Mouse (Mus musculus) midbrain, postnatal 0 days (tissue): ENCODE measurements at regions not wholly inside any gene's neighbourhood (a gene's known extent, or its start where the extent isn't known, plus 50 kb on each side); places are given as distances from the start of the nearest gene placed in this dataset.

Experiments
- ATAC-seq: fragments of 200-750 bp; cut with Nextera tagmentation; 2 replicates; pipeline ENCODE4 v1.8.0; 2017; ENCODE audit warnings: moderate number of reproducible peaks, mild to moderate bottlenecking, moderate TSS enrichment, moderate library complexity; ENCODE audit not compliant: low FRiP score
- DNase-seq: peaks from one replicate; pipeline ENCODE4 v3.0.0-alpha.2; 2015; ENCODE audit warnings: low spot score
- H3K27ac ChIP-seq: fragments of 300-500 bp; sonication (generic); 2 replicates; pipeline ENCODE4 v1.5.1; 2014; ENCODE audit warnings: low read depth, mild to moderate bottlenecking, low read length, mixed read lengths
- H3K27me3 ChIP-seq: fragments of 300-500 bp; sonication (generic); 2 replicates; pipeline ENCODE4 v1.6.1; 2014; ENCODE audit warnings: low read length, control low read depth, mixed read lengths; ENCODE audit not compliant: insufficient read depth
- H3K36me3 ChIP-seq: fragments of 300-500 bp; sonication (generic); 2 replicates; pipeline ENCODE4 v1.6.1; 2014; ENCODE audit warnings: low read length, control low read depth, mixed read lengths; ENCODE audit not compliant: insufficient read depth
- H3K4me1 ChIP-seq: fragments of 300-500 bp; sonication (generic); 2 replicates; pipeline ENCODE4 v1.6.1; 2014; ENCODE audit warnings: mild to moderate bottlenecking, control low read depth, antibody characterized with exemption, low read length, mixed read lengths; ENCODE audit not compliant: insufficient read depth
- H3K4me2 ChIP-seq: fragments of 300-500 bp; sonication (generic); 2 replicates; pipeline ENCODE4 v1.6.1; 2014; ENCODE audit warnings: low read depth, mild to moderate bottlenecking, low read length, mixed read lengths; ENCODE audit not compliant: poor library complexity, severe bottlenecking
- H3K4me3 ChIP-seq: fragments of 300-500 bp; sonication (generic); 2 replicates; pipeline ENCODE4 v1.5.1; 2014; ENCODE audit warnings: low read depth, mild to moderate bottlenecking, low read length, moderate library complexity
- H3K9ac ChIP-seq: fragments of 300-500 bp; sonication (generic); replicated peaks from 2 replicates; pipeline ENCODE4 v1.6.1; 2014; ENCODE audit warnings: mild to moderate bottlenecking, low read length, moderate library complexity, mixed read lengths; ENCODE audit not compliant: poor library complexity, severe bottlenecking
- H3K9me3 ChIP-seq: fragments of 300-500 bp; sonication (generic); 2 replicates; pipeline ENCODE4 v1.6.1; 2016; ENCODE audit warnings: low read length, control low read depth
- CTCF ChIP-seq: IDR thresholded peaks from 2 replicates; pipeline ENCODE4 v1.5.1; 2016; ENCODE audit warnings: antibody characterized with exemption, mild to moderate bottlenecking
- WGBS: fragments of 180-500 bp; shearing (Covaris S2); extraction: QIAGEN DNeasy Blood & Tissue Kit; methylation state at CpG from one replicate; pipeline ENCODE4 v1.1.7; 2014; 5-methylcytosine and 5-hydroxymethylcytosine counted together

- Histone ChIP-seq H3K4me3 (no peak overlapping the region), H3K9me3 (no peaks in the 10 kb centered on the region), H3K4me2 (no peak overlapping the region), H3K9ac (no peak overlapping the region), H3K27me3 (no peaks in the 10 kb centered on the region), H3K4me1 (no peaks in the 10 kb centered on the region), H3K27ac (no peak overlapping the region), H3K36me3 (no peaks in the 10 kb centered on the region)
- ATAC-seq, result no peak
- DNase-seq, result no peak
- TF ChIP-seq CTCF, result no peak
These were observed 874.1 kb upstream of the Gje1 start for GRCm38 (mm10) chr10:15592161-15592560.

DNA sequence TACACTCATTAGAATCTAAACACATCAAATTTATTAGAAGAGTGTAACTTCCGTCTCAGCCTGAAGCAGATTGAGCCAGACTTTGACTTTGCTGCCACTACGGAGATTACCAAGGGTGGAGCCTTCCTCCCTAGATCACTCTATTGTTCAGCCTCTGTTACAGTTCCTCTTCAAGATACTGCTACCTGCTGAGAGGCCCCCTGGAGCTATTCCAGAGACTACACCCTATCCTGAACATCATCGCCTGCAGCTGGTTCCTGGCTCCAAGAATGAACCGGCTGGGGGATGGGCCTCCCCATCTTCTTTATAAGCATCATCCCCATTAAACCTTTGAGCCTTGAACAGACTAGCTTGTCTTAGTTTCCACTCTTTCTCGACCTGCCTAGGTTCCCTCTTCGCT lies 868.1 kb upstream of the Gje1 start:
- no peak for DNase-seq
- Histone ChIP-seq H3K36me3 (no peaks in the 10 kb centered on the region), H3K4me3 (no peak overlapping the region), H3K4me2 (no peak overlapping the region), H3K9ac (no peak overlapping the region), H3K9me3 (no peaks in the 10 kb centered on the region), H3K27ac (no peak overlapping the region), H3K27me3 (no peaks in the 10 kb centered on the region), H3K4me1 (no peaks in the 10 kb centered on the region)
- 71% methylated on average over 6 of the region's 6 CpGs for WGBS
- no peak for TF ChIP-seq CTCF
- ATAC-seq, result no peak

- Histone ChIP-seq H3K9ac (no peak overlapping the region), H3K9me3 (no peaks in the 10 kb centered on the region), H3K27ac (no peak overlapping the region), H3K4me3 (no peak overlapping the region), H3K36me3 (no peaks in the 10 kb centered on the region), H3K4me2 (no peak overlapping the region), H3K4me1 (no peaks in the 10 kb centered on the region), H3K27me3 (no peaks in the 10 kb centered on the region)
- DNase-seq (no peak), ATAC-seq (no peak)
- no peak for TF ChIP-seq CTCF
These were observed 846.1 kb upstream of the Gje1 start for GRCm38 (mm10) chr10:15564119-15564518.

- Histone ChIP-seq H3K27ac (no peak overlapping the region), H3K4me3 (no peak overlapping the region), H3K36me3 (no peaks in the 10 kb centered on the region), H3K4me1 (no peaks in the 10 kb centered on the region), H3K9ac (no peak overlapping the region), H3K27me3 (no peaks in the 10 kb centered on the region), H3K4me2 (no peak overlapping the region), H3K9me3 (no peaks in the 10 kb centered on the region)
- WGBS, result 42% methylated on average over 3 of the region's 3 CpGs
- DNase-seq (no peak), ATAC-seq (no peak)
- TF ChIP-seq CTCF, result no peak
These were observed 835.5 kb upstream of the Gje1 start for GRCm38 (mm10) chr10:15553407-15554064.

DNA sequence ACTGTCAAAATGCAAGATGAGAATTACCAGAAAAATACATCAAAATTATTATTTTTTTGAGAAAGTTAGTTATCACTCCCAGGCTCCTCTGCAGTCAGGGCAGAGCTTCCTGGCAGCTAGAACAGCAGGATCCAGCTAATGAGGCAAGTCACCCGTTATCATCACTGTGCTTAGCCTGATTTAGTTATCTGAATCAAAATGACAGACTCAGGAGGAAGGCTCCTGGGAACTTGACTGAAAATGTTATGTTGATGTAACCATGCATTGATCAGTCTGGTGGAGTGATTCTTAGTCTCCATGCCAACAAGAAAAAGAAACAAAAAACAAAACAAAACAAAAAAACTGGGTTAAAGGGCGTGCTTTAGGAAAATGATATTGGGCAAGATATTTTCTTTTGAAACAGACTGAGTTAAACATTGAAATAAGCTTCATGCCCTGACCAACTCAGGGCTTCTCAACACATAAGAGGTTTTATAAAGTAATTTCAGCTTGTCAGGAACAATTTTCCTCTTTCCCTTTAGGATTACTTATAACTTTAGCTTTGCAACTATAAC lies 823.9 kb upstream of the Gje1 start:
- ATAC-seq (peak; percentile 52; the same call in 1 of the 2 replicates), DNase-seq (peak; percentile 69)
- no peak for TF ChIP-seq CTCF
- no peaks in the 10 kb centered on the region for H3K9me3 ChIP-seq
- no peak overlapping the region for H3K4me3 ChIP-seq
- no peaks in the 10 kb centered on the region for H3K4me1 ChIP-seq
- H3K4me2 ChIP-seq, result no peak overlapping the region
- WGBS, result 28% methylated on average over 2 of the region's 2 CpGs
- no peaks in the 10 kb centered on the region for H3K27me3 ChIP-seq
- H3K36me3 ChIP-seq, result no peaks in the 10 kb centered on the region
- H3K27ac ChIP-seq, result no peak overlapping the region
- no peak overlapping the region for H3K9ac ChIP-seq

DNA sequence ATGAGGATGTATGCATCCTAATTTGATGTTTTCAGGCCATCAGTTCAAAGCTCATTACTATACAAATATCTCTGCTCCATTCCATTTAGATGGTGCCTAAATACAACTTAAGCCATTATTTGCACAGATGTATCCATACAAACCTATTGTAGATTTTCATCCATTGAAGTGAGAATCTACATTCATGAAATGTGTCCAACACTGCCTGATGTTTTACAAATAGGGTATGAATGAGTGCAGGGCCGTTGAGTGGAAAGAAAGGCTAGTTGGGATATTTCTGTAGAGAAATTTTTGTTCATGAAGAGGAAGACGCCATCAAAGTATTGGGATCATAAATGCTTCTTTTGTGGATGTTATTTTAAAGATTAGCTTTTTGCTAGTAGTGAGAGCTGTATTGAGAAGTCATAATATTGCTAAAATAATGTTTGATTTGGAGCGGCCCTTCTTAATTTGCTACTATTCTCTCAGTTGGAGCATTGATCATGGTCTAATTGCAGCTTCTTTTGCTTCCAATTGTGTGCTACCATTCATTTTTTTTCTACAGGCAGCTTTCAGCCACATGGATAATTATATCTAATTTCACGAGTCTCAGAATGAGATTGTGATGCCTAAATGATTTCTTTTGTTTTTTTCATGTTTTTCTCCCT lies 822.9 kb upstream of the Gje1 start:
- H3K4me1 ChIP-seq, result no peaks in the 10 kb centered on the region
- no peaks in the 10 kb centered on the region for H3K27me3 ChIP-seq
- no peaks in the 10 kb centered on the region for H3K36me3 ChIP-seq
- H3K9ac ChIP-seq, result no peak overlapping the region
- no peak for ATAC-seq
- no peak overlapping the region for H3K27ac ChIP-seq
- no peak overlapping the region for H3K4me3 ChIP-seq
- WGBS, result 77% methylated on average over 4 of the region's 4 CpGs
- no peak overlapping the region for H3K4me2 ChIP-seq
- DNase-seq, result no peak
- TF ChIP-seq CTCF, result no peak
- no peaks in the 10 kb centered on the region for H3K9me3 ChIP-seq
